Mouse (Mus musculus): ENCODE measurements around the gene Fam222b. TPM values are rescaled to one million over a fixed set of nuclear protein-coding genes. Genes with fewer than 3 reads are reported as not detected.

Gene Fam222b
- polyA plus RNA-seq, 1 experiment from 2014 or later: 33.2 TPM

GRCm38 (mm10) chr11:78079961-78080921 lies 14.2 kb upstream of the Fam222b start, which contains the start of gene Eral1:
Eral1 (minus strand) TSS chr11:78080383.
- Histone ChIP-seq H3K4me1 (ENCODE audit: control insufficient read depth, insufficient read depth, low read length) (peaks cover 3% of the 10 kb centered on the region; the same call in 1 of the 2 replicates), H3K36me3 (ENCODE audit: control insufficient read depth, insufficient read depth, low read length) (peaks cover 2% of the 10 kb centered on the region; the same call in 1 of the 2 replicates), H3K4me2 (ENCODE audit: low read depth) (peak within 1 kb of the TSS; percentile 56), H3K9me3 (ENCODE audit: control insufficient read depth, low read length) (no peaks in the 10 kb centered on the region), H3K27ac (ENCODE audit: low read depth, low read length) (no peak within 1 kb of the TSS), H3K9ac (ENCODE audit: low read length) (peak within 1 kb of the TSS; percentile 84), H3K27me3 (ENCODE audit: control insufficient read depth, insufficient read depth, low read length) (no peaks in the 10 kb centered on the region), H3K4me3 (ENCODE audit: low read depth, low read length) (peak within 1 kb of the TSS; percentile 81)
- ATAC-seq (ENCODE audit: insufficient read depth, low FRiP score, low TSS enrichment): no peak
- peak; percentile 88 for DNase-seq (ENCODE audit: low spot score)
- 1% methylated on average over 42 of the region's 42 CpGs for WGBS

GRCm38 (mm10) chr11:78083595-78083994 lies 10.9 kb upstream of the Fam222b start:
- Histone ChIP-seq H3K27me3 (ENCODE audit: control insufficient read depth, insufficient read depth, low read length) (no peaks in the 10 kb centered on the region), H3K36me3 (ENCODE audit: control insufficient read depth, insufficient read depth, low read length) (no peaks in the 10 kb centered on the region), H3K4me2 (ENCODE audit: low read depth) (no peak overlapping the region), H3K27ac (ENCODE audit: low read depth, low read length) (no peak overlapping the region), H3K4me1 (ENCODE audit: control insufficient read depth, insufficient read depth, low read length) (peaks cover 3% of the 10 kb centered on the region; the same call in 1 of the 2 replicates), H3K4me3 (ENCODE audit: low read depth, low read length) (no peak overlapping the region), H3K9ac (ENCODE audit: low read length) (no peak overlapping the region), H3K9me3 (ENCODE audit: control insufficient read depth, low read length) (no peaks in the 10 kb centered on the region)
- no peak for ATAC-seq (ENCODE audit: insufficient read depth, low FRiP score, low TSS enrichment)
- no peak for DNase-seq (ENCODE audit: low spot score)
- 33% methylated on average over 1 of the region's 1 CpGs for WGBS

GRCm38 (mm10) chr11:78086925-78087479 lies 7.5 kb upstream of the Fam222b start:
- Histone ChIP-seq H3K9ac (ENCODE audit: low read length) (no peak overlapping the region), H3K36me3 (ENCODE audit: control insufficient read depth, insufficient read depth, low read length) (no peaks in the 10 kb centered on the region), H3K4me2 (ENCODE audit: low read depth) (no peak overlapping the region), H3K4me3 (ENCODE audit: low read depth, low read length) (no peak overlapping the region), H3K4me1 (ENCODE audit: control insufficient read depth, insufficient read depth, low read length) (no peaks in the 10 kb centered on the region), H3K27ac (ENCODE audit: low read depth, low read length) (no peak overlapping the region), H3K9me3 (ENCODE audit: control insufficient read depth, low read length) (no peaks in the 10 kb centered on the region), H3K27me3 (ENCODE audit: control insufficient read depth, insufficient read depth, low read length) (no peaks in the 10 kb centered on the region)
- ATAC-seq (ENCODE audit: insufficient read depth, low FRiP score, low TSS enrichment): no peak
- no peak for DNase-seq (ENCODE audit: low spot score)
- WGBS: 75% methylated on average over 4 of the region's 4 CpGs

- no peak overlapping the region for H3K4me3 ChIP-seq (ENCODE audit: low read depth, low read length)
- 82% methylated on average over 5 of the region's 5 CpGs for WGBS
- no peaks in the 10 kb centered on the region for H3K27me3 ChIP-seq (ENCODE audit: control insufficient read depth, insufficient read depth, low read length)
- no peak overlapping the region for H3K27ac ChIP-seq (ENCODE audit: low read depth, low read length)
- no peak overlapping the region for H3K9ac ChIP-seq (ENCODE audit: low read length)
- no peaks in the 10 kb centered on the region for H3K4me1 ChIP-seq (ENCODE audit: control insufficient read depth, insufficient read depth, low read length)
- H3K36me3 ChIP-seq (ENCODE audit: control insufficient read depth, insufficient read depth, low read length): no peaks in the 10 kb centered on the region
- no peak overlapping the region for H3K4me2 ChIP-seq (ENCODE audit: low read depth)
- no peak for ATAC-seq (ENCODE audit: insufficient read depth, low FRiP score, low TSS enrichment)
- H3K9me3 ChIP-seq (ENCODE audit: control insufficient read depth, low read length): no peaks in the 10 kb centered on the region
- no peak for DNase-seq (ENCODE audit: low spot score)
Measured at GRCm38 (mm10) chr11:78087756-78088281, 6.6 kb upstream of the Fam222b start.

GRCm38 (mm10) chr11:78094137-78094503 lies 340 bp upstream of the Fam222b start:
- Histone ChIP-seq H3K4me2 (ENCODE audit: low read depth) (peak overlapping the region; percentile 62), H3K4me1 (ENCODE audit: control insufficient read depth, insufficient read depth, low read length) (peaks cover 15% of the 10 kb centered on the region), H3K9ac (ENCODE audit: low read length) (peak overlapping the region; percentile 42), H3K36me3 (ENCODE audit: control insufficient read depth, insufficient read depth, low read length) (no peaks in the 10 kb centered on the region), H3K27me3 (ENCODE audit: control insufficient read depth, insufficient read depth, low read length) (no peaks in the 10 kb centered on the region), H3K4me3 (ENCODE audit: low read depth, low read length) (no peak overlapping the region), H3K9me3 (ENCODE audit: control insufficient read depth, low read length) (no peaks in the 10 kb centered on the region), H3K27ac (ENCODE audit: low read depth, low read length) (no peak overlapping the region)
- 59% methylated on average over 11 of the region's 11 CpGs for WGBS
- no peak for ATAC-seq (ENCODE audit: insufficient read depth, low FRiP score, low TSS enrichment)
- no peak for DNase-seq (ENCODE audit: low spot score)

GRCm38 (mm10) chr11:78095144-78095516 lies 670 bp downstream of the Fam222b start:
- no peak for ATAC-seq (ENCODE audit: insufficient read depth, low FRiP score, low TSS enrichment)
- peak overlapping the region; percentile 62 for H3K4me2 ChIP-seq (ENCODE audit: low read depth)
- peak overlapping the region; percentile 75 for H3K4me3 ChIP-seq (ENCODE audit: low read depth, low read length)
- peak overlapping the region; percentile 76 for H3K9ac ChIP-seq (ENCODE audit: low read length)
- peak overlapping the region; percentile 58; the same call in 1 of the 2 replicates for H3K27ac ChIP-seq (ENCODE audit: low read depth, low read length)
- H3K9me3 ChIP-seq (ENCODE audit: control insufficient read depth, low read length): no peaks in the 10 kb centered on the region
- H3K36me3 ChIP-seq (ENCODE audit: control insufficient read depth, insufficient read depth, low read length): no peaks in the 10 kb centered on the region
- WGBS: 35% methylated on average over 5 of the region's 5 CpGs
- peaks cover 15% of the 10 kb centered on the region for H3K4me1 ChIP-seq (ENCODE audit: control insufficient read depth, insufficient read depth, low read length)
- H3K27me3 ChIP-seq (ENCODE audit: control insufficient read depth, insufficient read depth, low read length): no peaks in the 10 kb centered on the region
- no peak for DNase-seq (ENCODE audit: low spot score)

- H3K9me3 ChIP-seq (ENCODE audit: control insufficient read depth, low read length): no peaks in the 10 kb centered on the region
- DNase-seq (ENCODE audit: low spot score): no peak
- H3K36me3 ChIP-seq (ENCODE audit: control insufficient read depth, insufficient read depth, low read length): no peaks in the 10 kb centered on the region
- no peak overlapping the region for H3K27ac ChIP-seq (ENCODE audit: low read depth, low read length)
- no peaks in the 10 kb centered on the region for H3K27me3 ChIP-seq (ENCODE audit: control insufficient read depth, insufficient read depth, low read length)
- no peak overlapping the region for H3K4me3 ChIP-seq (ENCODE audit: low read depth, low read length)
- 67% methylated on average over 3 of the region's 3 CpGs for WGBS
- H3K9ac ChIP-seq (ENCODE audit: low read length): 0 out of 2 replicates have a peak overlapping the region, but pooled peaks have one; percentile 2
- peaks cover 15% of the 10 kb centered on the region for H3K4me1 ChIP-seq (ENCODE audit: control insufficient read depth, insufficient read depth, low read length)
- no peak for ATAC-seq (ENCODE audit: insufficient read depth, low FRiP score, low TSS enrichment)
- H3K4me2 ChIP-seq (ENCODE audit: low read depth): peak overlapping the region; percentile 9; the same call in 1 of the 2 replicates
Measured at GRCm38 (mm10) chr11:78097077-78097476, 2.6 kb downstream of the Fam222b start.

- ATAC-seq (ENCODE audit: insufficient read depth, low FRiP score, low TSS enrichment): no peak
- no peak overlapping the region for H3K4me3 ChIP-seq (ENCODE audit: low read depth, low read length)
- DNase-seq (ENCODE audit: low spot score): no peak
- H3K27me3 ChIP-seq (ENCODE audit: control insufficient read depth, insufficient read depth, low read length): no peaks in the 10 kb centered on the region
- no peaks in the 10 kb centered on the region for H3K9me3 ChIP-seq (ENCODE audit: control insufficient read depth, low read length)
- peaks cover 8% of the 10 kb centered on the region for H3K4me1 ChIP-seq (ENCODE audit: control insufficient read depth, insufficient read depth, low read length)
- no peak overlapping the region for H3K4me2 ChIP-seq (ENCODE audit: low read depth)
- H3K27ac ChIP-seq (ENCODE audit: low read depth, low read length): no peak overlapping the region
- 93% methylated on average over 11 of the region's 11 CpGs for WGBS
- H3K36me3 ChIP-seq (ENCODE audit: control insufficient read depth, insufficient read depth, low read length): no peaks in the 10 kb centered on the region
- no peak overlapping the region for H3K9ac ChIP-seq (ENCODE audit: low read length)
Measured at GRCm38 (mm10) chr11:78100746-78101145, 6.3 kb downstream of the Fam222b start.
